Mouse (Mus musculus) embryonic facial prominence, embryonic 10.5 days (tissue): ENCODE results near the gene Ercc2. TPM values are rescaled to one million over a fixed set of nuclear protein-coding genes. Genes with fewer than 3 reads are reported as not detected.

Source experiments
- DNase-seq: peaks from one replicate; pipeline ENCODE4 v3.0.0-alpha.2; 2017; ENCODE audit warnings: low spot score
- H3K27ac ChIP-seq: fragments of 300-500 bp; sonication (generic); replicated peaks from 2 replicates; pipeline ENCODE4 v1.5.1; 2016; ENCODE audit warnings: mild to moderate bottlenecking
- H3K27me3 ChIP-seq: fragments of 300-500 bp; sonication (generic); replicated peaks from 2 replicates; pipeline ENCODE4 v1.6.1; 2016; ENCODE audit warnings: low read depth, mild to moderate bottlenecking; ENCODE audit not compliant: poor library complexity, severe bottlenecking
- H3K36me3 ChIP-seq: fragments of 300-500 bp; sonication (generic); replicated peaks from 2 replicates; pipeline ENCODE4 v1.6.1; 2016; ENCODE audit warnings: mild to moderate bottlenecking, moderate library complexity
- H3K4me1 ChIP-seq: fragments of 300-500 bp; sonication (generic); 2 replicates; pipeline ENCODE4 v1.6.1; 2016
- H3K4me3 ChIP-seq: fragments of 300-500 bp; sonication (generic); 2 replicates; pipeline ENCODE4 v1.5.1; 2016; ENCODE audit warnings: mild to moderate bottlenecking, moderate library complexity
- H3K9me3 ChIP-seq: fragments of 300-500 bp; sonication (generic); 2 replicates; pipeline ENCODE4 v1.6.1; 2016; ENCODE audit warnings: mild to moderate bottlenecking
- WGBS: fragments of 180-500 bp; shearing (Covaris S2); methylation state at CpG from one replicate; pipeline ENCODE4 v1.1.7; 2016; 5-methylcytosine and 5-hydroxymethylcytosine counted together
- microRNA counts: library from miRNA; unstranded; fragments of <30 nt; microRNA quantifications from one replicate; lab custom pipeline; 2017
- microRNA-seq: library from miRNA; unstranded; fragments of <30 nt; microRNA quantifications from one replicate; pipeline ENCODE4, GENCODE M21; 2017
- polyA plus RNA-seq: library from polyadenylated mRNA; unstranded; fragments of >200 nt; fragmentation: Nextera tagmentation; extraction: Ambion mirVana; gene quantifications from 2 replicates; pipeline ENCODE4 v1.2.1, GENCODE M21; 2016

Ercc2 gene
- polyA plus RNA-seq, 1 experiment from 2014 or later: 28.8 TPM

- H3K9me3 ChIP-seq: no peaks in the 10 kb centered on the region
- 41% methylated on average over 3 of the region's 3 CpGs for whole genome bisulfite sequencing
- no peaks in the 10 kb centered on the region for H3K27me3 ChIP-seq
- H3K4me3 ChIP-seq: no peak overlapping the region
- no peaks in the 10 kb centered on the region for H3K4me1 ChIP-seq
- no peak overlapping the region for H3K27ac ChIP-seq
- peak; percentile 82 for DNase-seq
- peaks cover 94% of the 10 kb centered on the region for H3K36me3 ChIP-seq
These were observed 61.5 kb downstream of the Ercc2 start for GRCm38 (mm10) chr7:19443344-19443743.

GRCm38 (mm10) chr7:19444801-19445200 is 63.0 kb downstream of the Ercc2 start:
- no peaks in the 10 kb centered on the region for H3K9me3 ChIP-seq
- no peaks in the 10 kb centered on the region for H3K4me1 ChIP-seq
- no peak for DNase-seq
- 87% methylated on average over 12 of the region's 12 CpGs for WGBS
- H3K4me3 ChIP-seq: no peak overlapping the region
- H3K27ac ChIP-seq: no peak overlapping the region
- H3K27me3 ChIP-seq: no peaks in the 10 kb centered on the region
- H3K36me3 ChIP-seq: peaks cover 96% of the 10 kb centered on the region

MicroRNA genes within 50 kb of the gene (microRNA counts, 519-probe panel; counts per million panel counts)
- microRNA mmu-miR-343 (lab: Ali Mortazavi, UCI): 188 counts per million, percentile 57 among the panel's probes with 10 or more counts

Small RNA genes within 50 kb of the gene (microRNA-seq; reads per million reads assigned to microRNA genes)
- gene Mir343: not detected

Other genes starting within 250 kb of the Ercc2 start
- gene Qpctl, start 232.7 kb upstream of the Ercc2 start, polyA plus RNA-seq: 14.6 and 15.1 TPM in 2 replicates
- gene Snrpd2, start 232.3 kb upstream of the Ercc2 start, polyA plus RNA-seq: 178 and 189 TPM in 2 replicates
- gene Gipr, start 215.9 kb upstream of the Ercc2 start, polyA plus RNA-seq: 1.4 and 1.6 TPM in 2 replicates
- gene Eml2, start 205.6 kb upstream of the Ercc2 start, polyA plus RNA-seq: 5.2 and 6.2 TPM in 2 replicates
- gene Gpr4, start 169.5 kb upstream of the Ercc2 start, polyA plus RNA-seq: 1.7 and 2.0 TPM in 2 replicates
- 46.4 and 49.4 TPM in 2 replicates for gene Opa3, start 153.7 kb upstream of the Ercc2 start, polyA plus RNA-seq
- 56.7 and 61.1 TPM in 2 replicates for gene Vasp, start 110.2 kb upstream of the Ercc2 start, polyA plus RNA-seq
- gene Ppm1n, start 101.9 kb upstream of the Ercc2 start, polyA plus RNA-seq: 0.25 TPM in 1 of 2 replicates, not detected in the other
- gene Rtn2, start 99.4 kb upstream of the Ercc2 start, polyA plus RNA-seq: 16.6 and 18.8 TPM in 2 replicates
- 0.09 TPM in 1 of 2 replicates, not detected in the other for gene Fosb, start 72.0 kb upstream of the Ercc2 start, polyA plus RNA-seq
- gene Ercc1, start 37.2 kb upstream of the Ercc2 start, polyA plus RNA-seq: 102 and 107 TPM in 2 replicates
- gene Cd3eap, start 22.5 kb upstream of the Ercc2 start, polyA plus RNA-seq: 26.8 and 28.9 TPM in 2 replicates
- gene Ppp1r13l, start 22.3 kb upstream of the Ercc2 start, polyA plus RNA-seq: 6.9 and 7.1 TPM in 2 replicates
- 7.9 and 8.8 TPM in 2 replicates for gene Klc3, start 22.1 kb downstream of the Ercc2 start, polyA plus RNA-seq
- 0.20 TPM in 1 of 2 replicates, not detected in the other for gene Ckm, start 22.8 kb downstream of the Ercc2 start, polyA plus RNA-seq
- 7.1 and 8.0 TPM in 2 replicates for gene Mark4, start 76.8 kb downstream of the Ercc2 start, polyA plus RNA-seq
- 1.2 and 1.3 TPM in 2 replicates for gene Exoc3l2, start 81.3 kb downstream of the Ercc2 start, polyA plus RNA-seq
- gene Bloc1s3, start 126.4 kb downstream of the Ercc2 start, polyA plus RNA-seq: 1.9 TPM in 2 replicates
- 72.6 and 73.9 TPM in 2 replicates for gene Trappc6a, start 126.4 kb downstream of the Ercc2 start, polyA plus RNA-seq
- 0.17 and 0.19 TPM in 2 replicates for gene Nkpd1, start 135.8 kb downstream of the Ercc2 start, polyA plus RNA-seq
- gene Ppp1r37, start 181.1 kb downstream of the Ercc2 start, polyA plus RNA-seq: 20.7 and 22.9 TPM in 2 replicates
- gene Zfp296, start 195.3 kb downstream of the Ercc2 start, polyA plus RNA-seq: 0.41 and 0.44 TPM in 2 replicates
- gene Gemin7, start 195.6 kb downstream of the Ercc2 start, polyA plus RNA-seq: 187 and 191 TPM in 2 replicates
- gene Clasrp, start 222.5 kb downstream of the Ercc2 start, polyA plus RNA-seq: 58.0 and 58.9 TPM in 2 replicates
- 3.5 and 4.2 TPM in 2 replicates for gene Relb, start 247.4 kb downstream of the Ercc2 start, polyA plus RNA-seq